Mouse (Mus musculus) retina, embryonic 14.5 days (tissue): Measurements from ENCODE around the gene Cdk6.
"Not testable (repeated sequence)": the region's sequence is repeated elsewhere in the genome, so short reads cannot be mapped to it uniquely, and the experiment has no call there.

ENCODE experiments used
- DNase-seq: peaks from one replicate; pipeline ENCODE4 v3.0.0-alpha.2; 2015; ENCODE audit warnings: low spot score

Cdk6 gene

DNA sequence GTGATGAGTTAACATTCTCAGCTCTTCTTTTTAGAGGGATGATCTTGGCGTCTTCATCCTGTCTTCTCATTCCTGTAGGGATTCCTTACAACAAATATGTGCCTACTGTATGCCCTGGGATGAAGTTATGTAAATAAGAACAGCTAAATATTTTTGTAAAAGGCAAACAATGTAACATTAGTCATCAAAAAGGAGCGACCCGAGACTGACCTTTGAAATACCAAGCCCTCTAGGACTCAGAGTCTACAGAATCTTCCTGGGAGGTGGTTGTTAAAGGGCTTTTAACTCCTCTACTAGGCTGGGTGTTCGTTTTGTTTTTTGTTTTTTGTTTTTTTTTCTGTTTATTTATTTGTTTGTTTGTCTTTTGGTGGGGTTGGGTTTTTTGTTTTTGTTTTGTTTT lies 4.3 kb downstream of the Cdk6 start:
- not testable (repeated sequence) for DNase-seq

DNA sequence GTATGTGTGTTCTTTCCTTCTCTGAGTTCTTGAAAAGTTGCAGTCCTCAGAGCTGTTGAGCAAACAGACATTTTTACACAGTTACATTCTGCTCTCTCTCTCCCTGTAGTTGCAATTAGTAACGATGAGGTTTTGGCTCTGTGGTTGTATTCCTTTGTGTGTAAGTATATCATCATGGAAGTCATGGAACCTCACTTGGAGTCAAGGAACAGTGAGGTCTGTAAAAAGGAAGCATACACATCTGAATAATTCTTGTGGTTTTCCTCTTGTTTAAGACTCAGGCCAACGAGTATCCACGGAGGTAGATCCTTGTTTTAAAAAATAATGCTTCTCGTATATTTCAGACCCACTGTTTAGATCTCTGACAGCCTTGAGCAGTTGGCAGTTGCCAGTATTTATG lies 8.1 kb downstream of the Cdk6 start:
- not testable (repeated sequence) for DNase-seq

DNA sequence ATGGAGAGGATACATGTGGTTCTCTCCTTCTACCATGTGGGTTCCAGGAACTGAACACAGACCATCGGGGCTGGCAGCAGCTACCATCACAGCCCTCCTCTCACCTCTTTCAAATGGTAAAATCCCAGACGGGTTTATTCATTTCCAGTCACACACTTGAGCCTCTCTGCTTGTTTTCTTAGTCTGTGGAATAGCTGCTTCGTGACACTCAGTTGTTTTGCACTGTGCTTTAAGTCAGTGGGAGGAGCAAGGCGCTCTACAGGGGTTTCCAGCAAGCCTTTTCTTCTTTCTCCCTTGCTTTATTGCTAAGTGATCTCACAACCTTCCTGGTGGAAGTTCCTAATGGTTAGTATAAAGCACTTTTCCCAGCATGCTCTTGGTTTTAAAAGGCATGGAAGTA lies 10.6 kb downstream of the Cdk6 start:
- not testable (repeated sequence) for DNase-seq

DNA sequence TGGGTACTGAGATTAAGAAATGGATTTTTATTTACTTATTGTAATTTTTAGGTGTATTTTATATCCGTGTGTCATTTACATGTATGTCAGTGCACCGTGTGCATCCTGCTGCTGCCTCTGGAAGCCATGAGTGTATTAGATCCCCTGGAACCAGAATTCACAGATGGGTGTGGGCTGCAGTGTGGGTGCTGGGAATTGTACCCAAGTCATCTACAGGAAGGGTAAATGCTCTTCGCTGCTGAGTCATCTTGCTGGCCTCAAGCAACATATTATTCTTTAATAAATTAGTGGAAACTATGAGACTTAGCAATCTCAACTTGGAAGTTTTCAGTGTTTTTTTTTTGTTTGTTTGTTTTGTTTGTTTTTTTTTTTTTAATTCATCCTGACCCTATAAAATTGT lies 11.0 kb downstream of the Cdk6 start:
- DNase-seq, result no peak

DNA sequence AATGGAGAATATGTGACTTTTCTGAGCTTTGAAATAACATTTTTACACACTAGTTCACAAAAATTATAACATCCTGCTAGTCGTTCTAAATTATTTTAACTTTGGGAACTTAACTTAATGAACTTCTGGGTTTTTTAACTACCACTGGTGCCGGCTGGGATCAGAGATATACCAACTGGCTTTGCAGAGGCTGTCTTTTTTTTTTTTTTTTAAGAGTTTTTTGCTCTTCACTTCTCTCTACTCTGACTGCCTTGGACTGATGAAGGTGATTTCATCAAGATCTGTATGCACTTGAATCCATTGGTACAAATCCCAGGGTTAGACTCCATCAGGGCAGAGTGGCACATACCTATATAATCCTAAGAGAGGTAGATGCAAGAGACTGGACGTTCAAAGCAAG lies 11.5 kb downstream of the Cdk6 start:
- no peak for DNase-seq

DNA sequence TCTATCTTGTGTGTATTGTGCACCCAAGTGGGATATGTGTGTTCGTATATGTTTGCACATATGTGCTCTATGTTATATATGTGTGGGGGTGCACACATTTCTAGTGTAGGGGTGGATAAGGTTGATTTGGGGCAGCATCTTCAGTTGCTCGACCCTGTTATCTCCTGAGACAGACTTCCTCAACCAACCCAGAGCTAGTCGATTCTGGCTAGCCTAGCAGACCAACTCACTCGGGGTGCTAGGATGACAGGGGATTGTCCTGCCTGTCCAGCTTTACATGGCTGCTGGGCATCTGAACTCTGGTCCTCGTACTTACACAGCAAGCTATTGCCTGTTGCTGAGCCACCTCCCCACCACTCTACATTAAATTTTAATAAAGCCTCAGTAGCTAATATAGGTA lies 13.0 kb downstream of the Cdk6 start:
- no peak for DNase-seq

DNA sequence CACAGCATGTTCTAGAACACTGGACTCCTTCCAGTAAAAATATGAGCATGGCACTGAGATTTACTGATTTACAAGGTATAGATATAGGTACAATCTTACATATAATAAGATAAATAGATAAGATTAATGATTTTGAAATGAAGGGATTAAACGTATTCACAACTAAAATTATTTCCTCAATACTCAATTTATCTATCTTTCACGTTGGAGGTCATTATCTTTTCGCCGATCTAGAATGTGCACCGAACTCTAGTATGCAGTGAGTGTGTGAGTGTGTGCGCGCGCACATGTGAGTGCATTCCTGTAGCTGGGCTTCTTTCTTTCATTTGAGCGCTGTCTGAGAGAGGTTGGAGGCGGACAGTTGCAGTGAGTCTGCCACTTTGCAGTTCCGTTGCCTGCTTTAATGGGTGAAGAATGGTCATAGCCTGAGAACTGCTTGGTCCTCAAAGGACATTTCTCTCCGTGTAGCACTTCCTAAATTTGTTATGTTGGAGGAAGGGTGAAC lies 13.8 kb downstream of the Cdk6 start:
- no peak for DNase-seq

DNA sequence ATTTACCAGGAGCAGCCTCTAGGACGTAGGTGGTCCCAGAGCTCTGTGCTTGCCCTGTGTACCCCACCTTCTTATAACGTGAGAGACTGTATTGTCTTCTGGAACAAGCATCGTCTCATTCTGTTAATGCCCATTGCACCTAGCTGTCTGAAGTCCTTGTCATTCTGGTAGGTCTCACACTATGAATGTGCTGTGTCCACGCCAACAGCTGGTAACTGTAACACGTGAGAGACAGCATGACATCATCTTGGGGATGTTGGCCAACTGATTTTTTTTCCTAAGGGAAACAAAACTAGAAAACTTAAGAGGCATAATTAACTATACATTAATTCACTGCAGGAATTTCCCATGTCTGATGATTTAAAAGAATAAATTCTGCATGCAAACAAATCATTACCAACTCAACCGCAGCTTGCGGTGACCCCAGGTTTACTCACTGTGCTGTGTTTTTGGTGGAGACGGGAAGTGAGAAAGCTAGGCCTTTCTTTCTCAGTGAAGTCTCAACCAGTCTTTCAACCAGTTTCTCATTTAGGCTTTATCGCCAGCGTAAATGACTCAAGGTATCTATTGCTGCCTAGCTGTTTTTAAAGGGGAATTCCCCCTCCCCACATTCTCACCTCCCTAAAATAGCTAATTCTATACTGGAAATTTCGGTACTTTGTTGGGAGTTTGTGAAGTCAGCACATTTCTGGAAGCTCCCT lies 14.4 kb downstream of the Cdk6 start:
- no peak for DNase-seq

DNA sequence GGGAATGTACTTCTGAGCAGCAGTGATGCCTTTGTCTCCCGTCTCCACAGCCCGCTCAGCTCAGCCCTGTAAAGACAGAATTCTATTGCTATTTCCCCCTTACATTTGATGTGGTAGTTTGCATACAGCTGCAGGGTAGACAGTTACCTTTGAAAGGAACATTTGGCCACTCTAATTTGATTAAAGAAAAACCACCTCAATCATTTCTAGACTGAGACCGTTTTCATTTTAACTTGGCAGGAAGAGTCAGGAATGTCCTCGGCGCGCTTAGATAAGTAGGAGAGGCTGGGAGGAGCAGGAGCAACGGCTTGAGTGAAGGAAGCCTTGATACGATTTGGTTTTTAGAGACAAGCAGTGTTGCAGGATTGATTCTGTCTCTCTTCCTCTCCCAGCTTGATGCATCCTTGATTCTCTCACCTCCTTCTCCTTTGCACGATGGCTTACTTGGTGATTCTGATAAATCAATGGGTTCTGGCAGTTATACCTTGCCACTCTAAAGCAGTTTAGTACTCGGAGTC lies 15.0 kb downstream of the Cdk6 start:
- DNase-seq, result no peak

DNA sequence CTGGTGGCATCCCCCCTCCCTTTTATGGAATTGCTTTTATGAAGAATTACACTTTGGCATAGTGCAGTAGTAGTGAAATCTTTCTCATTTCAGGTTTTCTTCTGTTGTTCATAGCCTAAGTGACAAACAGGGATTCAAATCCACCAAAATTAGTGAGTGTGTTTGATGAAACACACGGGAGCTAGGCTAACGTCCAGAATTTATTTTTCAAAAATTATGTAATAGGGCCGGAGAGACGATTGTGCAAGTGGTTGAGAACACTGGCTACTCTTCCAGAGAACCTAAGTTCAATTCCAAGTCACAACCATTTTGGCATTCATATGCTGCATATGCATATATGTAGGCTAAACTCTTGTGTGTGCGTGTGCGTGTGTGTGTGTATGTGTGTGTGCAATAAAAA lies 16.2 kb downstream of the Cdk6 start:
- DNase-seq, result no peak

DNA sequence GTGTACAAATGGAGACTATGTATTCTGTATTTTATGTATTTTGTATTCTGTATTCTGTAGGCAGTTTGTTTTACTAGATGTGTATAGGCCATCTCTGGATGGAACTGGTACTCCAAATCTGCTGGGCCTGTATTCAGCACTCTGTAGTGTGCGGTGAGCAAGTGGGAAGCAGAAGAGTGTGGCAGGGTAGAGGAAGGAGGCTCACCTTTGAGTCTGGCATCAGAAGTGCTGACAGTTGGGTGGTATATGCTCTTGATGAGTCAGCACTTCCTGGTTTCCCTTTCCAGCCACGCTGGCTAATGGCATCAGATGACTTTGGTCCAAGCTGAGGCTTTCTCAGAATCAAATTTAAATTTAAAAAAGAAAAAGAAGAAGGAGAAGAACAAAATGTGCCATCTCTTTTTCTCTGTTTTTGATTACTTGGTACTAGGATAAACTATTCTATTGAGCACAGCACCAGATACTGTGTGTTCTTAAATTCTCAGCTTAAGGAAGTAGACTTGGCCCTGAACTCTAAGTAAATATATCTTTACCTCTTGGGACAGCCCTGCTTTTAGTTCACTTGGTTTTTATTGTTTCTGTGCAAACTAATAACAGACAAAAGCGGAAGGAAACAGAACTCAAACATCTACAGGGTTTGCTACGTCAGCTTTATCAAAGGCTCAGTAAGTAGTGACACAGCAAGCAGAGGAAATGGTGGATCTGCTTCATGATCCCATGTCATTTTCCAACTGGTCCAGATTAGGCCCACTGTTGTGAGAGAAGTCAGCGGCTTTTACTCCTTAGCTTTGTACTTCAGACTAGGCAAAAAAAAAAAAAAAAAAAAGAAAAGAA lies 17.6 kb downstream of the Cdk6 start:
- DNase-seq, result no peak

DNA sequence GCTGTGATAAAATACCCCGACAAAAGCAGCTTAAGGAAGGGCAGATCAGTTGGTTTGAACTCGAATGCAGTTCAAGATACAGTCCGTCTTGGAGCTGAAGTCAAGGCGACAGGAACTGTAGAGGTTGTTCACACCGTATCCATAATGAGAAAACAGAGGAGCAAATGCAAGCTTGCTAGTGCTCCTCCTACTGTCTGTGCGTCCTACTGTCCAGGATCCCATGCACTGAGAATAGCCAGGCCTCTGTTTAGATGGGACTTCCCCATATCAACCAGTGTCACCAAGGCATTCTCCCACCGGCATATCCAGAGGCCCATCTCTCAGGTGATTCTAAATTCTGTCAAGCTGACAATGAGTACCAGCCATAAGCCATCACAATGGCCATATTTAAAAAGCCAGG lies 18.6 kb downstream of the Cdk6 start:
- DNase-seq, result no peak

DNA sequence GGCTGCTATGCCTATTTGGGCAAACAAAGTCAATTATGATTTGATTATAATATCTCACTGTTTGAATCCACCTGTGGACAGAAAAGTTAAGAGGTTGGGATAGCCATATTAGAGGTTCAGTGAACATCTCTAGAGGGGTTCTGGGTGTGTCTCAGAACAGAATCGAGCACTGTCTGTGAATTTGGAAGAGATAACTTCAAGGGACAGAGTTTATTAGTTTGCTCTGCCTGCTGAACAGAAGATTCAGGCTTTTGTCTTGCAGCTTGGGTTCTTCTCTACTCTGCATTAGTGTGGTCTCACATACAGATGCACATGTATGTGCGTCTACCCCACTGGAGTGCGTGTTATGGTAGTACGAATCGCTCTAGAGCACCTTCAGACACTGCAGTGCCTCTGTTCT lies 20.0 kb downstream of the Cdk6 start:
- DNase-seq, result no peak

DNA sequence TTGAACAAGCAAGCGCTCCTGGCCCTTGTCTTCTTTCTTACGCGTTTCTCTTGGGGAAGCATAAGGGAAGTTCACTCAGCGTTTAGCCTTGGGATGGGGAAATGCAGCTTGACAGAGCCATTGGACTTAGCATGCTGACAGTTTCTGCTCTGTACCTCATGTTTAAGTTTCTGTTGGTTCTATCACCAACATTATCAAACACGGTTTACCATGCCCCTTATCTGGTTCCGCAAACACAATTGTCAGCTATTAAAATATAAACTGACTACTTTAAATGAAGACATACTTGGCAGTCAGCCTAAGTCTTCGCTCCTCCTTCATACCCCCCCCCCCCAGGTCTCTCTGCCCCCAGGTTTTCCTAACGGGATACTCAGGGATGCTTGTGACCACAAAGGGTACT lies 20.8 kb downstream of the Cdk6 start:
- no peak for DNase-seq

DNA sequence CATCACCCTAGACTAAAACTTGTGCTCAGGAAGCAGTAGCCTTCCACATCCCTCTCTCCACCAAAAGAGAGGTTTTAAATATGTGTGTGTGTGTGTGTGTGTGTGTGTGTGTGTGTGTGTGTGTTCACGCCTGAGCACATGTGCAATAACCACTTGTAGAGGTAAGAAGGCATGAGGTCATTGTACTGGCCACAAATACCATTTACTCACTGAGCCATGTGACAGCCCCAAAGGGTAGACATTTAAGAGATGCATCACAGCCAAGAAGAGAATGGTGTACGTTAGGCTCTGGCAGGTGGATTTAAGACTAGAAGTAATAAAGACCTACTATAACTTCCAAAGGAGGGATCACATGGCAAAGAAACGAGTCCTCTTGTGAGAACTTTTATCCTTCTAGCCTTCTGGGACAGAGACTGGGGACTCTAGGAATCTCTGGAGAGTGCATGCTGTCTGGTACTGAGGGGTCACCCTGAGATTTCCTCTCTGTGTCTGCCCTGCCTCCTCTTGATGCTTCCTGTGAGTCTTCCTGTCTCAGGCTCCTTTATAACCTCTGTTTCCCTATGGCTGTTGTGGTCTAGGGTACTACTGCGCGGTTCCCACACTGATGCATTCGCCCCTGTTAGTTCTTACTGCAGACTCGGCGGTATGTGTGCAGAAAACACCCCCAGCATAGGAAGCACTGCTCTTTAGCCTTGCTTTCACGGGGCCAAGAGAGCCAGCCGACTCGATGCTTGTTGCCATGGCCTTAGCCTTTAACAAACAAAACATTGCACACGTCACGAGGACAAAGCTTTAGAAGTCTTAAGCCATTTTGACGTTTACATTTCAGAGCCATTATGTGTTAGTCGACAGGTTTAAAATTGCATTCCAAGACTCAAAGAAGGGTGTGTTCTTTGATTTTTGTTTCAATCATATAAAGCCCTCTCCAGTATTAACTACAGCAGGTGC lies 22.0 kb downstream of the Cdk6 start:
- no peak for DNase-seq

DNA sequence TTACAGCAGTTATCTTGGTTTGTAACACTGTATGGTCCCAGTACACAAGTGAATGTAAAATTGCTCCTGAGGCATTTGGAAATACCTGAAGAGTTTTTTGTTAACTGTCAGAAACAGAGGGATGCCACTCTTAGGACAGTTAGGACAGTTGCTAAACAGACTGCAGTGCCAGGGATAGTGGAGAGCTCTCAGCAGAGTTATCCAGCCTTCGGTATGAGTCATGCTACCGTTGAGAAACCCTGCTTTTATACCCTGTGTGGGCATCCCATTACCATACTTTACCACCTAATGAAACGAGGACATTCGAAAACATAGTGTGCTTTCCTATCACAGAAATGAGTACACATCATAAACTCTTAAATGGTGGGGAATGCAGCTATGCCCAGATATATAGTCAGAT lies 25.8 kb downstream of the Cdk6 start:
- DNase-seq, result no peak

DNA sequence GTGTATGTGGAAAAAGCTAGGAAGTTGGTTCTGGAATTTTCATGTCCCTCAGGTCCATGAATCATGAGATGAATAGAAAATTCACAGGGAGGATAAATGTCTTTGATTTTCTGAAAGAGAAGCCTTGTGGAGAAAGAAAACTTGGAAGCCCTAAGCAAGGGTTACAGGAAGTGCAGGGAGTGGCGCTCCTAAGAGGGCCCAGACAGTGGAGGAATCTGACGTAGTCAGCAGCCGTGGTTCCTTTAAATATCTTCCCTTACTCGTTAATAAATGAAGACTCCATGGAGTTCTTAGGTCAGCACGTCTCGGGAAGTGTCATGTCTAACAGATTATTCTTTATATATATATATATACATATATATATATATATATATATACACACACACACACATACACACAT lies 28.0 kb downstream of the Cdk6 start:
- no peak for DNase-seq

DNA sequence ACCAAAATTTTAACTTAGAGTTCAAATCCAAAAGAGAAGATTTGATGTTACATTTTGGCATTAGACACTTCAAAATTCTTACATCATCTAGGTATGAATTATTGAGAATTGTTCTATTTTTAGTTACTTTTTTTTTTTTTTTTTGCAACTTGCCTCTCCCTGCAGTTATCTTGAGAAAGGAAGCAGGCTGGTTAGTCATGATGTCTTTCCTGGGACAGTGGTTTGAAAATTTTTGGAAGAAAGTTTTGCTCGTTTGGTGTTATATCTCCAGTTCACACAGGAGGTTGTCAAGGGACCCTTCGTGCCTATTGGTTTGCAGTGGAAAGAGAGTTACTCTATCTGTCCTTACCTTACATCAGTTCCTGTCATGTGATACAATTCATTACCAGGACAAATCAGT lies 29.9 kb downstream of the Cdk6 start:
- DNase-seq, result no peak

DNA sequence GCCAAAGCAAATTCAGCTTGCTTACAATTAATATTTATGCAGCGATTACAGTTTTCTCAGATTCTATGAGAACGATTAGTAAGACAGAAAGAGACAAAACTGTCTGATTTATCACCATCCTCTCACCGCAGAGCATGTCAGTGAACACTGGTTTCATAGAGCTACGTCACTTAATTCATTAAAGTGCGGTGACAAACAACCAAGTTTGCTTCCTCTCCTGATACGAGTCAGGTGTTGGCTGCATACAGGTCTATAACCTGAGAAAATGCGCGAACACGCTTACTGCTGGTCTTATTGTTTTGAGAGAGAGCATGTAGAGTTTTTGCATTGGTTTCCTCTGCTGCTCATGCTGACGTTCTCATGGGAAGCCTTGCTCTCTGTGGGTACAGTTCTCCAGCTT lies 31.9 kb downstream of the Cdk6 start:
- DNase-seq, result no peak

DNA sequence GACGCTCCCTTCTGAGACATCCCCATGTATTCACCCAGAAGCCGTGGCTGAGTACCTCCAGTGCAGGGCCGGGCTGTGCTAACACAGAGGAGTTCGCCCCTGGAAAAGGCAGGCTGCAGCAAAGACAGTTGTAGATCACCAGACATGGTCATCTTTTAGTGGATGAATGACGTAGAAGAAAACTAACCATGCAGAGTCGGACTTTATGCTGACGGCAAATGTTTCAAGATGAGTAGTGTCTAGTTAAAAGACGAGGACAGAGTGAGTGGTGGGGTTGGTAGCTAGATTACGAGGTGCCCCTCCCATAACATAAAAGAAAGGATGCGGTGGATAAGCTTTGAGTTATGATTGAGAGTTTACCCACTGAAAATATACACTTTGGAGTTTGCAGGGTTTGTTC lies 33.5 kb downstream of the Cdk6 start:
- DNase-seq, result no peak

DNA sequence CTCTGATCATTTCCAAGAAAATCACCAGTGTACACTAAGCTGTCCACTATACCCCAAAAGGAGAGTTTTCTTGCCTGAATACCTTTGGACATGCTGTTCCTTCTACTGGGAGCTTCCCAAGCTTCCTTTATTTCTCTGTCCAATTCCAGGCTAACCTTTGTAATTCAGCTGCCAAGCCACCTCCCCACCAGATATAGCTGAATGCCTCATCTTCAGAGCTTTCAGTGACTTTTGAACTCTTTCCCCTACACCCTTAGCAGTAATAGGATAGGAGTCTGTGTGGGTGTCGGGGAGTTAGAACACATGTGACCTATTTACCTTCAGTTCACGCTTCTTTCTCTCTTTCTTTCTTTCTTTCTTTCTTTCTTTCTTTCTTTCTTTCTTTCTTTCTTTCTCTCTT lies 34.9 kb downstream of the Cdk6 start:
- DNase-seq, result no peak

DNA sequence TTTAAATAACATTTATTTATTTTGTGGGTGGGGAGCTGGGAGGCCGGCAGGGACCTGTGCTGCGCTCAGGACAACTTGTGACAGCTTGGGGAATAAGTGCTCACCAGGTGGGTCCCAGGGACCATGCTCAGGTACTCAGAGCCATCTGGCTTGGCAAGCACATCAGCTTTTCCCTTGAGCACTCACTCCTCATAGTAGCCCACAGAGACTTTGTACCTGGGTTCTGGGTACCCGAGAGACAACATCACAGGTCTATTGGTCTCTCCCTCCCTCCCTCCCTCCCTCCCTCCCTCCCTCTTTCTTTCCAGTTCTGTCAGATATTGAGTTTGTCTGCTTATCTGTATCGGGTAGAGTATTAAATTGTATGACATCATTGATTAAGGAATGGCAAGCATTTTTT lies 38.0 kb downstream of the Cdk6 start:
- DNase-seq, result no peak
